Mouse (Mus musculus) embryonic fibroblast, embryonic 13.5 days (primary cell): Measurements from ENCODE around the gene Olfr983. TPM values are rescaled to one million over a fixed set of nuclear protein-coding genes. Genes with fewer than 3 reads are reported as not detected.

Experiments used
- H3K27ac ChIP-seq: 2 replicates; pipeline ENCODE4 v1.5.1; 2012; ENCODE audit warnings: low read length, control low read depth, inconsistent platforms; ENCODE audit not compliant: insufficient read depth
- H3K4me1 ChIP-seq: 2 replicates; pipeline ENCODE4 v1.6.1; 2011; ENCODE audit warnings: low read length; ENCODE audit not compliant: control insufficient read depth, insufficient read depth
- H3K4me3 ChIP-seq: 2 replicates; pipeline ENCODE4 v1.5.1; 2011; ENCODE audit warnings: mild to moderate bottlenecking, control low read depth, low read length; ENCODE audit not compliant: insufficient read depth
- CTCF ChIP-seq: IDR thresholded peaks from 2 replicates; pipeline ENCODE4 v1.5.1; 2011; ENCODE audit warnings: mild to moderate bottlenecking, control low read depth, low read length, moderate library complexity, borderline replicate concordance; ENCODE audit not compliant: insufficient read depth
- POLR2A ChIP-seq: IDR thresholded peaks from 2 replicates; pipeline ENCODE4 v1.6.1; 2011; ENCODE audit warnings: low read depth, mild to moderate bottlenecking, control low read depth, low read length, moderate library complexity
- polyA plus RNA-seq: library from polyadenylated mRNA; stranded (reverse); fragments of >200 nt; gene quantifications from 2 replicates; pipeline ENCODE4 v1.2.4, GENCODE M21; 2011; ENCODE audit warnings: low read depth; ENCODE audit not compliant: missing spikeins, insufficient read length

Gene Olfr983
- not detected in 2 replicates for polyA plus RNA-seq

GRCm38 (mm10) chr9:40093495-40093894 lies at the start of gene Olfr983:
Olfr983 (minus strand) TSS chr9:40093595.
- Histone ChIP-seq H3K4me3 (no peak within 1 kb of the TSS), H3K27ac (0 out of 2 replicates have a peak within 1 kb of the TSS, but pooled peaks have one; percentile 18), H3K4me1 (peaks cover 4% of the 10 kb centered on the region)
- TF ChIP-seq POLR2A: no peak
- TF ChIP-seq CTCF: no peak

GRCm38 (mm10) chr9:40141544-40141943 lies 48.1 kb upstream of the Olfr983 start:
- H3K27ac ChIP-seq: no peak overlapping the region
- no peak for TF ChIP-seq POLR2A
- no peak for TF ChIP-seq CTCF
- H3K4me1 ChIP-seq: no peaks in the 10 kb centered on the region
- H3K4me3 ChIP-seq: no peak overlapping the region

- Histone ChIP-seq H3K4me3 (no peak overlapping the region), H3K4me1 (no peaks in the 10 kb centered on the region), H3K27ac (no peak overlapping the region)
- TF ChIP-seq POLR2A (no peak), CTCF (no peak)
Measured at GRCm38 (mm10) chr9:40139484-40139883, 46.1 kb upstream of the Olfr983 start.

GRCm38 (mm10) chr9:40136987-40137688 lies 43.7 kb upstream of the Olfr983 start:
- H3K4me3 ChIP-seq: no peak overlapping the region
- no peak overlapping the region for H3K27ac ChIP-seq
- H3K4me1 ChIP-seq: no peaks in the 10 kb centered on the region
- TF ChIP-seq POLR2A (no peak), CTCF (no peak)

- Histone ChIP-seq H3K4me3 (no peak overlapping the region), H3K27ac (no peak overlapping the region), H3K4me1 (no peaks in the 10 kb centered on the region)
- no peak for TF ChIP-seq CTCF
- TF ChIP-seq POLR2A: no peak
Measured at GRCm38 (mm10) chr9:40130556-40130955, 37.2 kb upstream of the Olfr983 start.

- Histone ChIP-seq H3K27ac (no peak within 1 kb of the TSS), H3K4me3 (no peak within 1 kb of the TSS), H3K4me1 (no peaks in the 10 kb centered on the region)
- TF ChIP-seq CTCF (no peak), POLR2A (no peak)
Measured at GRCm38 (mm10) chr9:40130084-40130483, 36.7 kb upstream of the Olfr983 start, which contains the start of gene Olfr985. Olfr985 (minus strand) TSS chr9:40130184.

- H3K27ac ChIP-seq: peak overlapping the region; percentile 11; the same call in 1 of the 2 replicates
- TF ChIP-seq CTCF (no peak), POLR2A (no peak)
- H3K4me3 ChIP-seq: no peak overlapping the region
- H3K4me1 ChIP-seq: 0 out of 2 replicates have a peak, but pooled peaks cover 2% of the 10 kb centered on the region
Measured at GRCm38 (mm10) chr9:40117287-40117659, 23.9 kb upstream of the Olfr983 start.

GRCm38 (mm10) chr9:40116645-40117286 lies 23.4 kb upstream of the Olfr983 start:
- Histone ChIP-seq H3K4me3 (no peak overlapping the region), H3K4me1 (0 out of 2 replicates have a peak, but pooled peaks cover 2% of the 10 kb centered on the region), H3K27ac (peak overlapping the region; percentile 11; the same call in 1 of the 2 replicates)
- no peak for TF ChIP-seq POLR2A
- TF ChIP-seq CTCF: no peak

GRCm38 (mm10) chr9:40114106-40114505 lies 20.7 kb upstream of the Olfr983 start, which contains the start of gene Olfr984:
Olfr984 (minus strand) TSS chr9:40114206.
- TF ChIP-seq POLR2A: no peak
- TF ChIP-seq CTCF: no peak
- no peak within 1 kb of the TSS for H3K4me3 ChIP-seq
- 0 out of 2 replicates have a peak, but pooled peaks cover 2% of the 10 kb centered on the region for H3K4me1 ChIP-seq
- no peak within 1 kb of the TSS for H3K27ac ChIP-seq

- no peak for TF ChIP-seq CTCF
- TF ChIP-seq POLR2A: no peak
- H3K27ac ChIP-seq: 0 out of 2 replicates have a peak overlapping the region, but pooled peaks have one; percentile 18
- H3K4me3 ChIP-seq: no peak overlapping the region
- peaks cover 7% of the 10 kb centered on the region for H3K4me1 ChIP-seq
Measured at GRCm38 (mm10) chr9:40094769-40095168, 1.4 kb upstream of the Olfr983 start.
